Mouse (Mus musculus): ENCODE data around the gene 5730480H06Rik.

5730480H06Rik gene

GRCm38 (mm10) chr5:48327652-48328051 lies at the start of gene 5730480H06Rik:
5730480H06Rik (plus strand) TSS chr5:48327952.
- DNase-seq (ENCODE audit: low read depth in 2 of 2, low spot score in 2 of 2) = no peak

GRCm38 (mm10) chr5:48301186-48301585 lies 26.6 kb upstream of the 5730480H06Rik start:
- DNase-seq (ENCODE audit: low read depth in 2 of 2, low spot score in 2 of 2) = no peak

- DNase-seq (ENCODE audit: low read depth in 2 of 2, low spot score in 2 of 2) = no peak
These were observed 12.6 kb upstream of the 5730480H06Rik start for GRCm38 (mm10) chr5:48315057-48315602.

- DNase-seq (ENCODE audit: low read depth in 2 of 2, low spot score in 2 of 2) = no peak
These were observed 7.2 kb upstream of the 5730480H06Rik start for GRCm38 (mm10) chr5:48320597-48320996.

GRCm38 (mm10) chr5:48326221-48326620 lies 1.5 kb upstream of the 5730480H06Rik start:
- DNase-seq (ENCODE audit: low read depth in 2 of 2, low spot score in 2 of 2) = no peak

GRCm38 (mm10) chr5:48329751-48330150 lies 2.0 kb downstream of the 5730480H06Rik start:
- no peak for DNase-seq (ENCODE audit: low read depth in 2 of 2, low spot score in 2 of 2)

- DNase-seq (ENCODE audit: low read depth in 2 of 2, low spot score in 2 of 2) = no peak
These were observed 3.1 kb downstream of the 5730480H06Rik start for GRCm38 (mm10) chr5:48330817-48331216.

- no peak for DNase-seq (ENCODE audit: low read depth in 2 of 2, low spot score in 2 of 2)
These were observed 3.7 kb downstream of the 5730480H06Rik start for GRCm38 (mm10) chr5:48331441-48331840.

GRCm38 (mm10) chr5:48333407-48333806 lies 5.7 kb downstream of the 5730480H06Rik start:
- DNase-seq (ENCODE audit: low read depth in 2 of 2, low spot score in 2 of 2) = no peak

- DNase-seq (ENCODE audit: low read depth in 2 of 2, low spot score in 2 of 2) = no peak
These were observed 6.2 kb downstream of the 5730480H06Rik start for GRCm38 (mm10) chr5:48333884-48334513.

- no peak for DNase-seq (ENCODE audit: low read depth in 2 of 2, low spot score in 2 of 2)
These were observed 13.2 kb downstream of the 5730480H06Rik start for GRCm38 (mm10) chr5:48340808-48341433.

- no peak for DNase-seq (ENCODE audit: low read depth in 2 of 2, low spot score in 2 of 2)
These were observed 17.6 kb downstream of the 5730480H06Rik start for GRCm38 (mm10) chr5:48345095-48345982.

- DNase-seq (ENCODE audit: low read depth in 2 of 2, low spot score in 2 of 2) = no peak
These were observed 18.4 kb downstream of the 5730480H06Rik start for GRCm38 (mm10) chr5:48345983-48346648.

- no peak for DNase-seq (ENCODE audit: low read depth in 2 of 2, low spot score in 2 of 2)
These were observed 21.6 kb downstream of the 5730480H06Rik start for GRCm38 (mm10) chr5:48349309-48349708.

- DNase-seq (ENCODE audit: low read depth in 2 of 2, low spot score in 2 of 2) = peak; percentile 77 to 84
These were observed 44.4 kb downstream of the 5730480H06Rik start for GRCm38 (mm10) chr5:48371890-48372766.

- DNase-seq (ENCODE audit: low read depth in 2 of 2, low spot score in 2 of 2) = no peak
These were observed 74.7 kb downstream of the 5730480H06Rik start for GRCm38 (mm10) chr5:48402497-48402896.

GRCm38 (mm10) chr5:48408276-48408675 lies 80.5 kb downstream of the 5730480H06Rik start:
- no peak for DNase-seq (ENCODE audit: low read depth in 2 of 2, low spot score in 2 of 2)

GRCm38 (mm10) chr5:48410348-48410747 lies 82.6 kb downstream of the 5730480H06Rik start:
- no peak for DNase-seq (ENCODE audit: low read depth in 2 of 2, low spot score in 2 of 2)

GRCm38 (mm10) chr5:48411462-48411861 lies 83.7 kb downstream of the 5730480H06Rik start:
- DNase-seq (ENCODE audit: low read depth in 2 of 2, low spot score in 2 of 2) = no peak

- no peak for DNase-seq (ENCODE audit: low read depth in 2 of 2, low spot score in 2 of 2)
These were observed 84.5 kb downstream of the 5730480H06Rik start for GRCm38 (mm10) chr5:48412261-48412660.
